Mouse (Mus musculus) heart, embryonic 16.5 days (tissue): Measurements from ENCODE around the gene Dffa. TPM values are rescaled to one million over a fixed set of nuclear protein-coding genes. Genes with fewer than 3 reads are reported as not detected.

Source experiments
- ATAC-seq: fragments of 200-750 bp; cut with Nextera tagmentation; replicated peaks from 2 replicates; pipeline ENCODE4 v1.8.0; 2017; ENCODE audit warnings: moderate number of reproducible peaks; ENCODE audit not compliant: insufficient read depth, low FRiP score; ENCODE audit errors: extremely low read depth
- H3K27ac ChIP-seq: fragments of 300-500 bp; sonication (generic); 2 replicates; pipeline ENCODE4 v1.5.1; 2014; ENCODE audit warnings: mild to moderate bottlenecking, low read length, control low read depth, moderate library complexity
- H3K27me3 ChIP-seq: fragments of 300-500 bp; sonication (generic); 2 replicates; pipeline ENCODE4 v1.6.1; 2014; ENCODE audit warnings: low read length, mixed read lengths; ENCODE audit not compliant: control insufficient read depth, insufficient read depth
- H3K36me3 ChIP-seq: fragments of 300-500 bp; sonication (generic); 2 replicates; pipeline ENCODE4 v1.6.1; 2014; ENCODE audit not compliant: control insufficient read depth, insufficient read depth
- H3K4me1 ChIP-seq: fragments of 300-500 bp; sonication (generic); 2 replicates; pipeline ENCODE4 v1.6.1; 2014; ENCODE audit warnings: low read length, mixed read lengths; ENCODE audit not compliant: control insufficient read depth, insufficient read depth
- H3K4me2 ChIP-seq: fragments of 300-500 bp; sonication (generic); 2 replicates; pipeline ENCODE4 v1.6.1; 2014; ENCODE audit warnings: low read depth, mild to moderate bottlenecking, control low read depth, low read length
- H3K4me3 ChIP-seq: fragments of 300-500 bp; sonication (generic); 2 replicates; pipeline ENCODE4 v1.5.1; 2014; ENCODE audit warnings: mild to moderate bottlenecking, control low read depth, low read length
- H3K9ac ChIP-seq: fragments of 300-500 bp; sonication (generic); 2 replicates; pipeline ENCODE4 v1.6.1; 2014; ENCODE audit warnings: low read length, control low read depth
- H3K9me3 ChIP-seq: fragments of 300-500 bp; sonication (generic); replicated peaks from 2 replicates; pipeline ENCODE4 v1.6.1; 2016; ENCODE audit warnings: low read length; ENCODE audit not compliant: control insufficient read depth
- WGBS: fragments of 180-500 bp; shearing (Covaris S2); extraction: QIAGEN DNeasy Blood & Tissue Kit; methylation state at CpG from one replicate; pipeline ENCODE4 v1.1.7; 2014; 5-methylcytosine and 5-hydroxymethylcytosine counted together
- polyA plus RNA-seq: library from polyadenylated mRNA; unstranded; fragments of >200 nt; fragmentation: Nextera tagmentation; extraction: Ambion mirVana; gene quantifications from 2 replicates; pipeline ENCODE4 v1.2.1, GENCODE M21; 2015

The Dffa gene
- polyA plus RNA-seq, 1 experiment from 2014 or later = 29.3 TPM

DNA sequence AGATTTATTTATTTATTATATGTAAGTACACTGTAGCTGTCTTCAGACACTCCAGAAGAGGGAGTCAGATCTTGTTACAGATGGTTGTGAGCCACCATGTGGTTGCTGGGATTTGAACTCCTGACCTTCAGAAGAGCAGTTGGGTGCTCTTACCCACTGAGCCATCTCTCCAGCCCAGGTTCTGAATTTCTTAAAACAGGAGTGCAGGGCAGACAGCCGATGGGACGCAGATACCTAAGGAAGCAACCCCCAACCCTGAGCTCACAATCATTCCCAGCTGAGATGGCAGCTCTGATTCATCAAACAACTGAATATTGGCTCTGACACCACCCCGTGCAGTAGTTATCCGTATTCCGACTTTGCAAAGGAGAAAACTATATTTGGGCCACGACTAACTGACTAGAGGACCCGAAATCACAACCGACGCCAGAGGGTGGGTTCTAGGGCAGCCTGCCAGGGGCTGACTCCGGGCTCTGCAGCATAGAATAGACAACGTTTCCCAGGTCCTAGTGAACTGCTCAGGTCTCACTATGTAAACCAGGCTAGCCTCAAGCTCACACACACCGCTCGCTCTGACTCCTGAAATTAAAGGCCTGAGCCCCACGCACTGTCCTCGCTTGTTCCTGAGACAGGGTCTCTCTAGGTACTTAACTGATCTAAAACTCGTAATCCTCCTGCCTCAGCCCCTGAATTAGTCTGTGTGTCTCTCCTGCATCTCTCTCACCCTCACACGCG lies 32.3 kb downstream of the Dffa start:
- Histone ChIP-seq H3K4me2 (peak overlapping the region; percentile 89), H3K36me3 (no peaks in the 10 kb centered on the region), H3K9ac (peak overlapping the region; percentile 88), H3K4me1 (0 out of 2 replicates have a peak, but pooled peaks cover 2% of the 10 kb centered on the region), H3K9me3 (no peaks in the 10 kb centered on the region), H3K4me3 (peak overlapping the region; percentile 77), H3K27me3 (no peaks in the 10 kb centered on the region), H3K27ac (no peak overlapping the region; the same call in 1 of the 2 replicates)
- ATAC-seq = no peak
- 63% methylated on average over 18 of the region's 18 CpGs for WGBS

DNA sequence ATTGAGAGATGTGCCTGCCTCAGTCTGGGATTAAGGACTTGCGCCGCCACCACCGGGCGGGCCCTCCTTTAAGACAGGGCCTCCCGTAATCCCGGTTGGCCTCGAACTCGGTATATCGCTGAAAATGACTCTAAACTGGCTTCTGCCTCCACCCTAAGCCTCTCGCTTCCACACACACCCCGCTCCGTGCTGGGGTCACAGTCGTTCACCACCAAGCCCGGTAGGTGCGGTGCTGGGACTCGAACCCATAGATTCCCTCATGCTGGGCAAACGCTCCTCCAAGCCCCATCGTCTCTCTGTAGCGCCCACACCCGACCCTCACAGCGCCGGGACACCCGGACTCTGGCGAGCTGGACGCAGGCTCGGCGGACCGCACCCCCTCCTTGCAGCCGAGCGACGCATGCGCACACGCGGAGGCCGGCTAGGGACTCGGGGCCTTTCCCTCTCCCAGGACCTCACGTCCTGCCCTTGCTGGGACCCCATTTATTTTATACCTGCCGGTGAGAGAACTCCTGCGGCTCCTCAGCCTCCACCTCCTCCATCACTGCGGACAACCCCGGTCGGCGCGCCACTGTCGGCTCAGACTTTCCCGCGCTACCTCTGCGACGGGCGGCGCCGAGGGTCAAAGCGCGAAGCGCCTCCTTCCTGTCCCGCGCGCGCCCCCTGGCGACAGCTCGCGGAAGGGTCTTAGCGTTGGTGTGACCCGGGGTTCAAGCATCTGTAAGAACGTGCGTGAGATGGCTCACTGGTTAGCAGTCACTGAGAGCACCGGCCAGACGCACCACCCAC lies 33.2 kb downstream of the Dffa start, which contains the start of gene Cenps:
Gene Cenps (minus strand): TSS at position 648 of the 789 bp plus-strand sequence.
- WGBS = 2% methylated on average over 68 of the region's 68 CpGs
- Histone ChIP-seq H3K27me3 (no peaks in the 10 kb centered on the region), H3K9me3 (no peaks in the 10 kb centered on the region), H3K4me2 (peak within 1 kb of the TSS; percentile 89), H3K9ac (peak within 1 kb of the TSS; percentile 88), H3K27ac (peak within 1 kb of the TSS; percentile 87), H3K36me3 (no peaks in the 10 kb centered on the region), H3K4me1 (0 out of 2 replicates have a peak, but pooled peaks cover 2% of the 10 kb centered on the region), H3K4me3 (peak within 1 kb of the TSS; percentile 77)
- peak; percentile 93 for ATAC-seq

DNA sequence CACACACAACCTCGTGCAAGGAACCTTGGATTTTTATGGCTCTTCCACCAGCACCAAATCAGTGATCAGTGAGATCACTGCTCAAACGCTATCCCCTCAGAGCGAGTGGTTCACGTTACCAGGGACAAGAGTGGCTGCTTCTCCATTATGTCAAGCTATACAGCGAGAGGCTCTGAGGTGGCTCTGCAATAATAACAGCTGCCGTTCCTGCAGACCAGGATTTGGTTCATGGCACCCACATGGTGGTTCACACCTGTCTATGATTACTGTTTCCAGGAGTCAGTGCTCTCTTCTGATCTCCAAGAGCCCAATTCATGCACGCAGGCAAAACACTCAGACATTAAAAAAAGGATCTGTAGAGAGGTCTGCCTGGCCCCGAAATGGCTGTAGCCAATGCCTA lies 34.6 kb downstream of the Dffa start:
- no peak for ATAC-seq
- Histone ChIP-seq H3K4me2 (no peak overlapping the region), H3K9me3 (no peaks in the 10 kb centered on the region), H3K4me1 (0 out of 2 replicates have a peak, but pooled peaks cover 2% of the 10 kb centered on the region), H3K9ac (no peak overlapping the region), H3K36me3 (no peaks in the 10 kb centered on the region), H3K4me3 (no peak overlapping the region), H3K27ac (no peak overlapping the region), H3K27me3 (no peaks in the 10 kb centered on the region)
- WGBS = 79% methylated on average over 8 of the region's 8 CpGs

DNA sequence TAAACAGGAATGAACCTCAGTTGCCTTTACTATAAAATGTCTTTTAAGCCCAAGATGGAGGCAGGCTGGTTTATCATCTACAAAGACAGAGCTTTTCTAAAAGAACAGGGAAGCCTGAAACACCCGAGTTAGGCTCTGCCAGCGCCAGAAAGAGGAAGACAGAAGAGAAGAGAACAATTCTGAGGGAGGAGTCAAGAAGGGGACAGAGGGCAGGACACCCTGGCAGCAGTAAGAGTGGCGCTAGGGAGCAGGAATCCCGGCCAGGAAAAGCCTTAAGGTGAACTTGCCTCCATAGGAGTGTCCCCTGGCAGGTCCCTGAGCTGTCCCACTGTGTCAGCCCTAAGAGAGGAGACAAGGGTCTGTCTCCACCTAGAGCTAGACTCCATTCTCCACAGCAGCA lies 39.6 kb downstream of the Dffa start:
- no peak overlapping the region for H3K4me2 ChIP-seq
- H3K27ac ChIP-seq = no peak overlapping the region
- no peak overlapping the region for H3K9ac ChIP-seq
- H3K36me3 ChIP-seq = no peaks in the 10 kb centered on the region
- no peaks in the 10 kb centered on the region for H3K4me1 ChIP-seq
- 24% methylated on average over 4 of the region's 4 CpGs for WGBS
- H3K4me3 ChIP-seq = no peak overlapping the region
- no peaks in the 10 kb centered on the region for H3K9me3 ChIP-seq
- ATAC-seq = no peak
- no peaks in the 10 kb centered on the region for H3K27me3 ChIP-seq

DNA sequence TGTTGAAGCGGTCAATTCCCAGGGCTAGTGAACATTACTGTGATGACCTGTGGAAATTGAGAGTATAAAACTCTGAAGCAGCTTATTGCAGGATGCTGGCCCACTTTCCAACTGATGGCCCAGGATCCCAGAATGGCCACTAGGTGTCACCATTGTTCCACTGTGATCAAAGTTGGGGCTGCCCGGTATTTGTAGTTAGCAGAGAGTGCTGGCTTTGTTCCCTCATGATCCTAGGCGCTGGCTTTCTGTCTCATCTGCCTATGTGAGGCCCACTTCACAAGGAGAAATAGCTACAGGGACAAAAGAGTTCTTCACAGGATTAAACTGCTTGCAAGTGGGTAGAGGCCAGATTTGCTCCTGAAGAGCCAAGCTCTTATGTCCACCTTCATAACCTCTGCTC lies 40.5 kb downstream of the Dffa start:
- Histone ChIP-seq H3K4me1 (no peaks in the 10 kb centered on the region), H3K4me2 (no peak overlapping the region), H3K36me3 (no peaks in the 10 kb centered on the region), H3K4me3 (no peak overlapping the region), H3K9ac (no peak overlapping the region), H3K9me3 (no peaks in the 10 kb centered on the region), H3K27ac (no peak overlapping the region), H3K27me3 (no peaks in the 10 kb centered on the region)
- WGBS = 2% methylated on average over 3 of the region's 3 CpGs
- ATAC-seq = peak; percentile 72

DNA sequence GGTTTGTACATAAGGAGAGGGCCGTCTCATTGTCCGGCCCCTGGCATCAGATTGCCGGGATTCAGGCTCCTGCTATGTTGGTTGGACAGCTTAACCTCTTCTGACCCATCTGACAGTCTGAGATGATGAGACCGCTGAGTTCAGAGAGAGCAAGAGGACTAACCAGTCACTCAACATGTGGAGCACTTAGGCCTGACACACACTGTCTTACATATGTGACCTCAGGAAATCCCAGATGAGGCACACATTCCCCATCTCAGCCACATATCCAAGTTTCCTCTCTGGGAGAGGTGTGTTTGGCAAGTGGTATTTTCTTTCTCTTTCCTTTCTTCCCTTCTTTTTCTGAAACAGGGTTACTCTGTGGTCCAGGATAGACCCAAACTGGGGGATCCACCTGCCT lies 41.2 kb downstream of the Dffa start:
- Histone ChIP-seq H3K4me1 (no peaks in the 10 kb centered on the region), H3K36me3 (no peaks in the 10 kb centered on the region), H3K27ac (no peak overlapping the region), H3K9me3 (no peaks in the 10 kb centered on the region), H3K9ac (no peak overlapping the region), H3K4me2 (no peak overlapping the region), H3K27me3 (no peaks in the 10 kb centered on the region), H3K4me3 (no peak overlapping the region)
- 77% methylated on average over 4 of the region's 4 CpGs for WGBS
- no peak; the same call in 1 of the 2 replicates for ATAC-seq

DNA sequence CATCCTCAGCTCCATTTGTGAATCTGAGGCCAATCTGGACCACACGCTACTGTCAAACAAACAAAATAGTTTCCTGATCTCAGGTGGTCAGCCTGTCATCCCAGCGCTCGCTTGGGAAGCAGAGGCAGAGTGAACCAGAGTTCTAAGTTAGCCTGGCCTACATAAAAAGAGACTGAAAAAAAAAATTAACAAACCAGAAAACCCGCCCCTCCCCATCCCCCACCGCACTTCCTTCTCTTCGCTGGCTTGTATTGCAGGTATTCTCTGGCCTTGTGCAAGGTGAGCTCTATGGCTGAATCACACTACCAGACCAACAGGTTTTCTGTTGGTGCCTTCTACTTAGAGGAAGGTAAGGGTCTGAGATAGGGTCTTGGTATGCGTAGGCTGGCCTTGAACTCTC lies 43.6 kb downstream of the Dffa start:
- Histone ChIP-seq H3K36me3 (peaks cover 17% of the 10 kb centered on the region), H3K27ac (no peak overlapping the region), H3K9ac (no peak overlapping the region), H3K4me3 (no peak overlapping the region), H3K27me3 (no peaks in the 10 kb centered on the region), H3K4me1 (no peaks in the 10 kb centered on the region), H3K4me2 (no peak overlapping the region), H3K9me3 (no peaks in the 10 kb centered on the region)
- ATAC-seq = no peak
- 79% methylated on average over 7 of the region's 7 CpGs for WGBS

DNA sequence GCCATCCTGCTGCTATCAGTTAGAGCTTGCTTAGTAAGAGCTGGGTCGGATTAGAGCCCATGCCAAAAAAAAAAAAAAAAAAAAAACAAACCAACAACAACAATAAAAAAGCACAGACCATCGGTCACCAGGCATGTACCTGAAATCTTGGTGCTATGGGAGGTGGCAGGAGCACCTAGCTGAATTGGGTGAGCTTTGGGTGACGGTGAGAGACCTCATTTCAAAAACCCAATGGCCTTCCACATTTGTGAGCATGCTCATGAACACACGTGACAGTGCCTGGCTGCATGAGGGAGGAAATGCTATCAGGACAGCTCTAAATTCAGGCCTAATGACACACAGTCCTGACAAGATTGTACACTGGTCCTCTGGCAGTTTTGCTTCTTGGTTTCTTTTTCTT lies 44.1 kb downstream of the Dffa start:
- Histone ChIP-seq H3K9ac (no peak overlapping the region), H3K27ac (no peak overlapping the region), H3K4me1 (no peaks in the 10 kb centered on the region), H3K4me2 (no peak overlapping the region), H3K36me3 (peaks cover 22% of the 10 kb centered on the region), H3K27me3 (no peaks in the 10 kb centered on the region), H3K9me3 (no peaks in the 10 kb centered on the region), H3K4me3 (no peak overlapping the region)
- ATAC-seq = no peak
- 66% methylated on average over 4 of the region's 4 CpGs for WGBS

DNA sequence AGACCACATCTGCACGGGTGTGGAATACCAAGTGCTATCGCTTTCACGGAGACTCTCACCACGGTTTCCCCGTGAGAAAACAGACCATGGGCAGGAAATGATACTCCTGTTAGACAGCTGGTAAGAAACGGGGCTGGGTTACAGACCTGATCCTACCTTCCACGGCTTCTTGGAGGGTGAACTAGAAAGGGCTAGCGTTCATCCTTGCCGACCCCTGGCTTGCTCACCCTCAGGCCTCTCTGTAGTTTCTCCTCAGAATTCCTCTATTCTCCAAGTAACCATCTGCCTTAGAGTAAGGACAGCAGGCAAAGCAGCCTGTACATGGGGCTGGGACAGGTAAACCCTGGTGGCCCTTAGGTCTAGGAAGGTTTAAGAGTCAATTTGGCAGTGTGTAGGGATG lies 45.2 kb downstream of the Dffa start:
- Histone ChIP-seq H3K27me3 (no peaks in the 10 kb centered on the region), H3K9ac (no peak overlapping the region), H3K4me3 (no peak overlapping the region), H3K27ac (no peak overlapping the region), H3K4me1 (no peaks in the 10 kb centered on the region), H3K9me3 (no peaks in the 10 kb centered on the region), H3K36me3 (peaks cover 32% of the 10 kb centered on the region), H3K4me2 (no peak overlapping the region)
- 84% methylated on average over 9 of the region's 9 CpGs for WGBS
- no peak for ATAC-seq
